Mouse (Mus musculus) heart, adult 9 months (tissue): ENCODE data around the gene Tap1.
"Not testable (repeated sequence)": the region's sequence is repeated elsewhere in the genome, so short reads cannot be mapped to it uniquely, and the experiment has no call there.

Experiments
- DNase-seq, 2 experiments: peaks; one replicate each; pipeline ENCODE4 v3.0.0; 2022; ENCODE audit warnings: low spot score in 2 of 2

The Tap1 gene

DNA sequence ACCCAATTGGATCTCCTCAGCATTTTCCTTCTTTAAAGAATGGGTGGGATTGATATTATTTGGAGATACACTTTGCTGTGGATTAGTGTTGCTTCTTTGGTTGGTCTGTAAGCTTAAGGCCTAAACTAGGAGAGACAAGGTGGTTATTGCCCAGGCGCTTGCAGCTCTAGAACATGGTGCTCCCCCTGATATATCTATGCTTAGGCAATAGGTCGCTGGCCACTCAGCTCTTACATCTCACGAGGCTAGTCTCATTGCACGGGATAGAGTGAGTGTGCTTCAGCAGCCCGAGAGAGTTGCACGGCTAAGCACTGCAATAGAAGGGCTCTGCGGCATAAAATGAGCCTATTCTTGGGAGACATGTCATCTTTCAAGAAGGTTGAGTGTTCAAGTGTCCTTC is 44.7 kb downstream of the Tap1 start:
- not testable (repeated sequence) for DNase-seq

DNA sequence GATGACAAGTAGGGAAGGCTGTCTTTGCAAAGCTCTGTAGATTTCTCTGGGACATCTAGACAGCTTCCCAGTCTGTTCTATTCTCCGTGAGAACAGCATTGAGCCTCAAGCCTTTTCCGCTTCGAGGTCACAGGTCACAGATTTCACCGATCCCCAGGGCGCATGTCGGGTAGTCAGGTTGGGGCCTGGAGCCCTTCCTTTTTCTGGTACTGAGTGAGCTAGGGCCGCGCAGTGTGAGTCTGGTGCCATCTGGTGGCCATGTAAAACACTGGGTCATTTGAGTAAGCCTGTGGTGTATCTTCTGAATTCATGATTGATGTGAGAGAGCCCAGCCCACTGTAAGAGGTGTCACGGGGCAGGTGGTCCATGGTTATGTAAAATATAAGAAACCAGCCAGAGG is 47.6 kb downstream of the Tap1 start:
- DNase-seq = peak; percentile 75 to 85

DNA sequence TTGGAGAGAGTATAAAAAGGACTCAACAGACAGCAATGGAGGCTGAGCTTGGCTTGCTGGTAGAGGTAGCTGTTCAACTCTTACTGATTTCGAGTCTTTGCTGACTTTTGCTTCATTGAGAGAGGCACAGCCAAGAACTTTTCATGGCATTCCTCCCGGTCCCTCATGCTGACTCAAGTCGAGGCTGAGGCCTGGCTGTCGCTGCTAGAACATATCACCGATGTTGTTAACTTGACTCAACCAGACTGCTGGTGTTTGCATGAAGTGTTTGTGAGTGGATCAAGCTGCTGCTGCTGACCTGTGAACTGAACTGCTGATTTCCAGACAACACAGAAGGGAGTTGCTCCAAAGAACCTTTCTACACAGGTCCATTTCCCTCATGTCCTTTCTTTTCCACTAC is 49.3 kb downstream of the Tap1 start:
- no peak for DNase-seq

DNA sequence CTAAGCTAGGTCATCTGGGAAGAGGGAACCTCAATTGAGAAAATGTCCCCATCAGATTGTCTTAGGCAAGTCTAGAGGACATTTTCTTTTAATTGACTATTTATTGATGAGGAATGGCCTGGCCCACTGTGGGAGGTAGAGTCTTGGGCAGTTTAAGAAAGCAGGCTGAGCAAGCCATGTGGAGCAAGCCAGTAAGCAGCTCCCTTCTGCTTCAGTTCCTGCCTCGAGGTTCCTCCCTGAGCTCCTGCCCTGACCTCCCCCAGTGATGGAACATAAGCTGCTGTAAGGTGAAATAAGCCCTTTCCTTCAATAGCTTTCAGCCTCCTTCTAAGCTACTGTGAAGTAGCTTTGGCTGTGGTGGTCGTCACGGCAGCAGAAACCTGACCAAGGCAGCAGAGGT is 50.4 kb downstream of the Tap1 start:
- no peak for DNase-seq

DNA sequence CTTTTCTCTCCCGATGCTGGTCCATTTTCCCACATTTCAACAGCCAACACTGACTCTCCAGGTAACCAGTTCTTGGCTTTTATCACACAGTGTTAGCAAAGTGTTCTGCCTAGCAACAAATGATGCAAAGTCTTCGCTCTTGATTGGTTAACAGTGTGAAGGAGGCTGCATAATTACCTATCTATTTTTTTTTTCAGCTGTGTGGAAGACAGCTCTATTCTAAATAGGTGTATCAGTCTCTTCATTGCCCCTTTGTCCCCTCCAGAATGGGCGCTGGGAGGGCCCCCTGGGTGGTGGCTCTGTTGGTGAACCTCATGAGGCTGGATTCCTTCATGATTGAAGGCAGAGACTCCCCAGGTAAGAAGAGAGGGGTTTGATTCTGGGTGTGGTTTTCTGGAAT is 51.4 kb downstream of the Tap1 start, which contains the start of gene H2-Ob:
Gene H2-Ob (plus strand): TSS at position 198 of the 400 bp plus-strand sequence.
- peak; percentile 47 to 57 for DNase-seq

DNA sequence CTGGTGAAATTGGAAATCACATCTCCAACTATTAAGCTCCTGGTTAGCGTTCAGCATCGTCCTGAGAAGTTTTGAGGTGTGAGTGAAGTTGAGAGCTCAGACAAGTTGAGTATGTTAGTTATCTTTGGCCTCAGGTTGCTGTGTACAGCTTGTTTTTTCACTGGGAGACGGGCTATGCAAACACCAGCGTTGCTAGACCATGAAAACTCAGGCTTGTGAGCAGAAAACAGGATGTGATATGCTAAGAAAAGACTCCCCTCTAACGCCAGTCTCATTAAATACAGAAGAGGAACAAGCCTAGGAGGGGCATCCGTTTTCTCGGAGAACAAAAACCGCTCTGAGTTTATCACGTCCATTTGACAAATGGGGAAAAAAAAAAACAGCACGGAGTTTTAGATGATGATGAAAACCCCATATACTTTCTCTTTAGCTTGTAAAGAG is 52.3 kb downstream of the Tap1 start:
- DNase-seq = peak in 1 of 2 experiments; percentile 34

DNA sequence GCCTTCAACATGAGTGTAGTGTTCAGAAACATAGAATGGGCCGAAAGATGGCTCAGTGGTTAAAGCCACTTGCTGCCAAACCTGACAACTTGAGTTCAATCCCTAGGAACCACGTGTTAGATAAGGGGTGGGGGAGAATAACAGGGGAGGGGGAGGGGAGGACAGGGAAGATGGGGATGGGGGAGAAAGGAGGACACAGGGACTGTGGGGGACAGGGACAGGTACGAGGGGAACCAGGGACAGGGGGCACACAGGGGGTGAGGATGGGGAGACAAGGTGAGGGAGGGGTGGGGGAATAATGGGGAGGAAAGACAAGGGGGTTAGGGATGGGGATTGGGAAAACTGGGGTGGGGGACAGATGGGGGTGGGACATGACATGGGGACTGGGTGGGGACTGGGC is 53.0 kb downstream of the Tap1 start:
- no peak for DNase-seq

DNA sequence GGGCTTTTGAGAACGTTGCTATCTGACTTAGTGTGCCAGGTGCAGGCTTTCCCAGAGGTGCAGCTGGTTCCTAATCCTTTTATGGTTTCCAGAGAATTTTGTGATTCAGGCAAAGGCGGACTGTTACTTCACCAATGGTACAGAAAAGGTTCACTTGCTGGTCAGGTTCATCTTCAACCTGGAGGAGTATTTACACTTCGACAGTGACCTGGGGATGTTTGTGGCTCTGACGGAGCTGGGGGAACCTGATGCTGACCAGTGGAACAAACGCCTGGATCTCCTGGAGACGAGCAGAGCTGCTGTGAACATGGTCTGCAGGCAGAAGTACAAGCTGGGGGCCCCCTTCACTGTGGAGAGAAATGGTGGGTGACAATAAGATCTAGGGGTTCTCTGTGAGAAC is 53.6 kb downstream of the Tap1 start:
- no peak for DNase-seq

DNA sequence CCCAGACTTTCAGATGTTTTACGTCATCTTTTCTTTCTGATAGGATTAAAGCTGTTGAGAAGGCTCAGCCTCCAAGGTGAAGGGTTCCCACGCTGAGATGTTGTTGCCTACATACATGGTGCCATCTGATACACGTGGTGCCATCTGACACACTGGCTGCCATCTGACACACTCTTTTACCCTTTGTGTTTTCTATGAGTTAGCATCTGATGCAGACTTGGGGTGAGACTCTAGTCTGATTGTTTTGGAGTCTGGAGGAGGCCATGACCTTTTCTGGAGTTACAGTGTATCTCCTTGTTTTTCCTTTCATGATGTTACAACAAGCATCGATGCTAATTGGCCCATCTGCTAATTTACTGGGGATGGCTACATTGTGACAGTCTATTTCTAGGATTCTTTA is 57.3 kb downstream of the Tap1 start:
- no peak for DNase-seq
